Comparison of ENCODE assay signal across 16 mouse cellular contexts in the genomic region with DNA sequence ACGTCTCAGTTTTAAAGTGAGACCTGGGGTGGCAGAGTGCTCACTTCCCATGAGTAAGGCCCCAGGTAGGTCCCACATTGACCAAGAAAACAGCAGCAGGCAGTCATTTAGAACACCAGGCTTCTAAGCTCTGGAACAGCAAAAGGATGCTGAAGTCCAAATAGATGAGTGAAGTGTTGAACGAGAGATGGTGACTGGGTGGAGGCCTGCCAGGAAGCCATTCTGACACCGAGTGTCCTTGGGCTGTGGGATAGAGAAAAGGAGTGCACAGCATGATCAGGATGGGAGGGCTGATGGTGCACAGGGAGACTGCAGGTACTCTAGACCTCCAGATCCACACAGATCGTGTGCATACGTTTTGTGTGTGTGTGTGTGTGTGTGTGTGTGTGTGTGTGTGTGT. TPM values are rescaled to one million over a fixed set of nuclear protein-coding genes. Genes with fewer than 3 reads are reported as not detected.
A peak's percentile ranks its signal among the peaks of the same experiment; 100 is the strongest.
DNase-seq lines count a peak whose midpoint lies in the region; ATAC-seq and TF ChIP-seq lines count a peak whose summit lies in the region.
"Had no signal": no experiment of that assay in that cellular context is flagged by ENCODE, and none has a peak within 500 bp of the region (broad histone marks: within the 10 kb centered on the region; RNA-seq: fewer than 3 reads in every experiment).

No protein-coding gene starts in this region.

- peaks cover 1% of the 10 kb centered on the region; the same call in 1 of the 2 replicates for H3K79me2 ChIP-seq in heart, adult 2 months (replicated peaks; ENCODE audit: control insufficient read depth, insufficient read depth, low read length)

- TF ChIP-seq EP300 in heart, adult 2 months (IDR thresholded peaks at IDR 0.05; ENCODE audit: insufficient read depth, low read depth, low read length), result no peak

- no peak for TF ChIP-seq CTCF in heart, adult 2 months (IDR thresholded peaks at IDR 0.05)

- H3K9me3 ChIP-seq in heart, embryonic 11.5 days (replicated peaks; ENCODE audit: control insufficient read depth, low read length), result no peaks in the 10 kb centered on the region
- no peaks in the 10 kb centered on the region for H3K9me3 ChIP-seq in megakaryocyte, embryonic 14.5 days
- no peaks in the 10 kb centered on the region for H3K9me3 ChIP-seq in limb, embryonic 10.5 days (replicated peaks)
- H3K9me3 ChIP-seq: embryonic facial prominence, embryonic 15.5 days; heart, embryonic 15.5 days; hindbrain, embryonic 10.5 days; midbrain, embryonic 12.5 days; neural tube, embryonic 12.5 days had no signal

- no peak for ATAC-seq in heart, embryonic 11.5 days (replicated peaks; ENCODE audit: insufficient number of reproducible peaks, low FRiP score, low TSS enrichment)
- ATAC-seq in megakaryocyte, adult 5-6 weeks (ENCODE audit: poor library complexity, severe bottlenecking), result no peak
- ATAC-seq: forebrain, embryonic 16.5 days had no signal

- no peak for DNase-seq in heart, adult 2 months
- no peak for DNase-seq in limb, embryonic 10.5 days (ENCODE audit: low spot score)
- no peak for DNase-seq in B cell, adult 2 months
- DNase-seq in spleen, adult 18-20 months, result no peak
- DNase-seq: kidney, adult 11 months; thymus, postnatal 14 days had no signal

- peak overlapping the region; percentile 58; the same call in 1 of the 2 replicates for H3K27ac ChIP-seq in heart, adult 2 months
- H3K27ac ChIP-seq in heart, embryonic 11.5 days (ENCODE audit: low read depth, low read length), result no peak overlapping the region
- H3K27ac ChIP-seq in limb, embryonic 10.5 days, result peak overlapping the region; percentile 78; the same call in 1 of the 2 replicates
- H3K27ac ChIP-seq: embryonic facial prominence, embryonic 15.5 days; hindbrain, embryonic 10.5 days; neural tube, embryonic 12.5 days had no signal

- intact Hi-C loops in heart, adult 2 months (cut with DNase I), result loop anchor here (2.0 kb wide), 2 partner anchors 16 to 26 kb away; no protein-coding TSS in a partner anchor

- no peaks in the 10 kb centered on the region for H3K27me3 ChIP-seq in heart, adult 2 months (ENCODE audit: control insufficient read depth, insufficient read depth, low read length)
- H3K27me3 ChIP-seq in heart, embryonic 11.5 days (ENCODE audit: control insufficient read depth, insufficient read depth, low read length), result no peaks in the 10 kb centered on the region
- H3K27me3 ChIP-seq in megakaryocyte, embryonic 14.5 days (replicated peaks), result no peaks in the 10 kb centered on the region
- no peaks in the 10 kb centered on the region for H3K27me3 ChIP-seq in limb, embryonic 10.5 days (ENCODE audit: low read depth, poor library complexity, severe bottlenecking)
- H3K27me3 ChIP-seq: embryonic facial prominence, embryonic 15.5 days; heart, embryonic 15.5 days; midbrain, embryonic 12.5 days; neural tube, embryonic 12.5 days had no signal

- TF ChIP-seq POLR2A in heart, adult 2 months (IDR thresholded peaks at IDR 0.05; ENCODE audit: insufficient read depth, low read depth, low read length), result no peak

- no peak overlapping the region for H3K4me2 ChIP-seq in heart, embryonic 11.5 days
- H3K4me2 ChIP-seq: embryonic facial prominence, embryonic 15.5 days; heart, embryonic 15.5 days; liver, embryonic 11.5 days; midbrain, embryonic 12.5 days; neural tube, embryonic 12.5 days had no signal

- no peaks in the 10 kb centered on the region; the same call in 1 of the 2 replicates for H3K36me3 ChIP-seq in heart, adult 2 months (ENCODE audit: control insufficient read depth, insufficient read depth, low read length)
- H3K36me3 ChIP-seq in heart, embryonic 11.5 days (ENCODE audit: control insufficient read depth, insufficient read depth, low read length), result no peaks in the 10 kb centered on the region
- H3K36me3 ChIP-seq in megakaryocyte, embryonic 14.5 days (replicated peaks; ENCODE audit: low read length), result no peaks in the 10 kb centered on the region
- no peaks in the 10 kb centered on the region for H3K36me3 ChIP-seq in limb, embryonic 10.5 days
- H3K36me3 ChIP-seq: embryonic facial prominence, embryonic 15.5 days; heart, embryonic 15.5 days; hindbrain, embryonic 10.5 days; midbrain, embryonic 12.5 days; neural tube, embryonic 12.5 days had no signal

- peaks cover 38% of the 10 kb centered on the region for H3K4me1 ChIP-seq in heart, adult 2 months (ENCODE audit: control insufficient read depth, insufficient read depth, low read length)
- peaks cover 45% of the 10 kb centered on the region for H3K4me1 ChIP-seq in heart, embryonic 11.5 days (ENCODE audit: control insufficient read depth, insufficient read depth, low read length)
- peaks cover 69% of the 10 kb centered on the region for H3K4me1 ChIP-seq in megakaryocyte, embryonic 14.5 days
- H3K4me1 ChIP-seq in limb, embryonic 10.5 days, result peaks cover 66% of the 10 kb centered on the region

- H3K4me3 ChIP-seq in heart, adult 2 months, result no peak overlapping the region
- no peak overlapping the region for H3K4me3 ChIP-seq in heart, embryonic 11.5 days (ENCODE audit: low read depth, low read length)
- peak overlapping the region; percentile 48 for H3K4me3 ChIP-seq in megakaryocyte, embryonic 14.5 days (replicated peaks)
- H3K4me3 ChIP-seq in limb, embryonic 10.5 days, result no peak overlapping the region
- H3K4me3 ChIP-seq: embryonic facial prominence, embryonic 15.5 days; heart, embryonic 15.5 days; hindbrain, embryonic 10.5 days; midbrain, embryonic 12.5 days; neural tube, embryonic 12.5 days had no signal

- WGBS in heart, adult 2 months, result 62% methylated on average over 5 of the region's 5 CpGs
- 68% methylated on average over 5 of the region's 5 CpGs for whole genome bisulfite sequencing in heart, embryonic 11.5 days (ENCODE audit: insufficient replicate concordance)
- WGBS in limb, embryonic 10.5 days, result 73% methylated on average over 5 of the region's 5 CpGs

- H3K9ac ChIP-seq in heart, adult 2 months (ENCODE audit: low read depth, low read length), result no peak overlapping the region
- no peak overlapping the region for H3K9ac ChIP-seq in heart, embryonic 11.5 days (ENCODE audit: low read depth, low read length)
- H3K9ac ChIP-seq: embryonic facial prominence, embryonic 15.5 days; heart, embryonic 15.5 days; neural tube, embryonic 12.5 days had no signal

RNA-seq across cellular contexts. Expression of gene Taf11, which starts 31.5 kb away (rescaled TPM):
- 10 to 100 TPM; 21.5 to 21.6 TPM for total RNA-seq in heart, adult 2 months (2021)
- polyA plus RNA-seq in heart, adult 2 months (2012; rRNA removed), result 12.5 and 13.2 TPM in 2 replicates
- 50.4 and 53.0 TPM in 2 replicates for polyA plus RNA-seq in heart, embryonic 11.5 days (2014; fragmentation: Nextera tagmentation; extraction: Ambion mirVana)
- polyA plus RNA-seq in megakaryocyte, embryonic 14.5 days (2012; ENCODE audit: insufficient read depth, low replicate concordance), result 13.2 and 82.5 TPM in 2 replicates
- 39.6 and 44.1 TPM in 2 replicates for total RNA-seq in megakaryocyte, adult 5-6 weeks (2015)
- total RNA-seq in megakaryocyte, adult 5-6 weeks (2017), result 18.2 and 23.3 TPM in 2 replicates
- polyA plus RNA-seq in limb, embryonic 10.5 days (2016; fragmentation: Nextera tagmentation; extraction: Ambion mirVana), result 92.8 and 93.9 TPM in 2 replicates

RNA-seq across cellular contexts. Expression of gene Anks1, which starts 32.1 kb away (rescaled TPM):
- 10 to 100 TPM; 51.6 to 76.4 TPM for total RNA-seq in heart, adult 2 months (2021)
- polyA plus RNA-seq in heart, adult 2 months (2012; rRNA removed), result 64.4 and 90.1 TPM in 2 replicates
- polyA plus RNA-seq in heart, embryonic 11.5 days (2014; fragmentation: Nextera tagmentation; extraction: Ambion mirVana), result 5.5 and 6.9 TPM in 2 replicates
- 18.1 and 19.1 TPM in 2 replicates for polyA plus RNA-seq in megakaryocyte, embryonic 14.5 days (2012; ENCODE audit: insufficient read depth, low replicate concordance)
- 17.9 and 25.9 TPM in 2 replicates for total RNA-seq in megakaryocyte, adult 5-6 weeks (2015)
- 22.6 and 23.6 TPM in 2 replicates for total RNA-seq in megakaryocyte, adult 5-6 weeks (2017)
- 13.3 and 15.5 TPM in 2 replicates for polyA plus RNA-seq in limb, embryonic 10.5 days (2016; fragmentation: Nextera tagmentation; extraction: Ambion mirVana)
